Mouse (Mus musculus) limb, embryonic 10.5 days (tissue): ENCODE results near the gene Dennd5a. TPM values are rescaled to one million over a fixed set of nuclear protein-coding genes. Genes with fewer than 3 reads are reported as not detected.

Experiments used
- DNase-seq: peaks from one replicate; pipeline ENCODE4 v3.0.0-alpha.2; 2017; ENCODE audit warnings: low spot score
- H3K27ac ChIP-seq: fragments of 300-500 bp; sonication (generic); 2 replicates; pipeline ENCODE4 v1.5.1; 2016; ENCODE audit warnings: mild to moderate bottlenecking
- H3K27me3 ChIP-seq: fragments of 300-500 bp; sonication (generic); 2 replicates; pipeline ENCODE4 v1.6.1; 2016; ENCODE audit warnings: low read depth, mild to moderate bottlenecking; ENCODE audit not compliant: poor library complexity, severe bottlenecking
- H3K36me3 ChIP-seq: fragments of 300-500 bp; sonication (generic); 2 replicates; pipeline ENCODE4 v1.6.1; 2016; ENCODE audit warnings: mild to moderate bottlenecking, moderate library complexity
- H3K4me1 ChIP-seq: fragments of 300-500 bp; sonication (generic); 2 replicates; pipeline ENCODE4 v1.6.1; 2016
- H3K4me3 ChIP-seq: fragments of 300-500 bp; sonication (generic); 2 replicates; pipeline ENCODE4 v1.5.1; 2016; ENCODE audit warnings: mild to moderate bottlenecking, moderate library complexity
- H3K9me3 ChIP-seq: fragments of 300-500 bp; sonication (generic); replicated peaks from 2 replicates; pipeline ENCODE4 v1.6.1; 2016; ENCODE audit warnings: mild to moderate bottlenecking
- WGBS: fragments of 180-500 bp; shearing (Covaris S2); methylation state at CpG from one replicate; pipeline ENCODE4 v1.1.7; 2016; 5-methylcytosine and 5-hydroxymethylcytosine counted together
- polyA plus RNA-seq: library from polyadenylated mRNA; unstranded; fragments of >200 nt; fragmentation: Nextera tagmentation; extraction: Ambion mirVana; gene quantifications from 2 replicates; pipeline ENCODE4 v1.2.1, GENCODE M21; 2016

The Dennd5a gene
- polyA plus RNA-seq, 1 experiment from 2014 or later, result 30.0 TPM

DNA sequence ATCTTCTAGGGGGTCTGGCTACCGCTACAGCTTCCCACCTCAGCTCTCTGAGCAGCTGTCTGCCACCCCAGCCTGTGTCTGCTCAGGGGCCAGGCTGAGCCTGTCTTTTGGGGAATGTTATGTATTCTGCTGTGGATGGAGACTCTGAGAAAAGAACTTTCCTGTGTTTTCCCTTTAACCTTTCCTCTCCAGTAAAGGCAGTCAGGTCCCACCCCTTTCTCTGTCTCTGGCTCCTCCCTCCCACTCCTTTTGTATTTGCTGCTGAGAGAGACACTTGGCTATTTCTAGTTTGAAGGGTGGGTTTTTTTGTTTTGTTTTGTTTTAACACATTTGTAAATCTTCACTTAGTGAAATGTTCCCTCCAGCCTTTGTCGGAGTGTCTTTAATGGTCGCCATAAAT, 93.6 kb downstream of the Dennd5a start:
- DNase-seq, result no peak
- H3K36me3 ChIP-seq, result no peaks in the 10 kb centered on the region
- H3K27ac ChIP-seq, result no peak overlapping the region
- H3K4me3 ChIP-seq, result no peak overlapping the region
- 55% methylated on average over 3 of the region's 3 CpGs for WGBS
- H3K4me1 ChIP-seq, result peaks cover 30% of the 10 kb centered on the region
- H3K27me3 ChIP-seq, result peaks cover 55% of the 10 kb centered on the region
- no peaks in the 10 kb centered on the region for H3K9me3 ChIP-seq

- Histone ChIP-seq H3K27ac (peak within 1 kb of the TSS; percentile 67), H3K36me3 (no peaks in the 10 kb centered on the region), H3K4me1 (peaks cover 30% of the 10 kb centered on the region), H3K9me3 (no peaks in the 10 kb centered on the region), H3K27me3 (peaks cover 55% of the 10 kb centered on the region), H3K4me3 (peak within 1 kb of the TSS; percentile 68)
- peak; percentile 69 for DNase-seq
- 1% methylated on average over 67 of the region's 69 CpGs for WGBS
Observed at GRCm38 (mm10) chr7:109865370-109866229, 94.7 kb downstream of the Dennd5a start, which contains the start of gene Scube2. Scube2 (minus strand) TSS chr7:109865679.

- Histone ChIP-seq H3K4me1 (peaks cover 29% of the 10 kb centered on the region), H3K9me3 (no peaks in the 10 kb centered on the region), H3K27ac (no peak overlapping the region), H3K36me3 (no peaks in the 10 kb centered on the region), H3K27me3 (peaks cover 55% of the 10 kb centered on the region), H3K4me3 (no peak overlapping the region)
- no peak for DNase-seq
- 37% methylated on average over 4 of the region's 4 CpGs for WGBS
Observed at GRCm38 (mm10) chr7:109863561-109863960, 96.7 kb downstream of the Dennd5a start.

DNA sequence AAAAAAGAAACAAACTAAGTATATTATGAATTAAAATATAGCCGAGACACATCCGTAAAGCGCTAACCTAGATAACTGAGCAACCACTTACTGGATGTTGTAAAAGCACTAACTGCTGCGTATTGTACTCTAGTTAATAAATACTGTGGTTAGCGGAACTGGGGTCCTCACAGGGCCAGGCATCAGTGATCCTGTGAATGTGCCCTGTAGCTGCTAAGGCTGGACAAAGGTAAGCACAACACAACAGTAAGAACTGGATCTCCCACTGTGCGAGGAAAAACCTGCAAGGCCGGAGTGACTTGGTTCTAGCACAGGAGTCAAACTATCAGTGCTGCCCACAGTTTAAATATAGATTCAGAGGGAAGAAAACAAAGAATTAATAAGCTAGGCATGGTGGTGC, 100.1 kb downstream of the Dennd5a start:
- H3K27me3 ChIP-seq, result peaks cover 29% of the 10 kb centered on the region

GRCm38 (mm10) chr7:109859354-109859753, 100.9 kb downstream of the Dennd5a start:
- WGBS, result 77% methylated on average over 6 of the region's 6 CpGs
- no peaks in the 10 kb centered on the region for H3K36me3 ChIP-seq
- no peak for DNase-seq

More for the DNA sequence above, 100.1 kb downstream of the Dennd5a start:
- Histone ChIP-seq H3K36me3 (no peaks in the 10 kb centered on the region), H3K27ac (no peak overlapping the region), H3K9me3 (no peaks in the 10 kb centered on the region), H3K4me3 (no peak overlapping the region), H3K4me1 (peaks cover 3% of the 10 kb centered on the region)
- no peak for DNase-seq
- 90% methylated on average over 7 of the region's 7 CpGs for WGBS

DNA sequence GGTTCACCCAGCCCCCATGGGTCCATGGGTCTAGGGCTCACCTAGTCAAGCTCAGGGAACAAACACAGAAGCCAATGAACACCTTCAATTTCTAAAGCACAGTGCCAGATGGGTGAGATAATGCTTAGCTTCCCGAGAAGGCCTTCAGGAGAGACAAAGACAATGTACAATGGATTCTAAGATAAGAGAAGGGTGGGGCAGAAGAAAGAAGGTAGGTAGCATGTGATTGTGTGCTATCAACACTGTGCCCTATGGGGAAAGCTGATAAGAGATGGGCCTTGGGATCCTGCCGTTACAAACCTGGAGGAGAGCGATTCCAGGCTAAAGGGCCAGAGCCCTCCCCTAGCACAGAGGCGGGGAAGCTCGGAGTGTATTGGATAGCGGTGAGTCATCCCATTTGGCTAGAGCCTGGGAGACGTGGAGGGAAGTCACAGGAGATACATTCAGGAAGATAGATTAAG, 107.5 kb downstream of the Dennd5a start:
- H3K4me3 ChIP-seq, result no peak overlapping the region
- no peak for DNase-seq
- peaks cover 6% of the 10 kb centered on the region; the same call in 1 of the 2 replicates for H3K27me3 ChIP-seq
- H3K36me3 ChIP-seq, result no peaks in the 10 kb centered on the region
- 37% methylated on average over 7 of the region's 7 CpGs for WGBS
- H3K27ac ChIP-seq, result no peak overlapping the region
- H3K9me3 ChIP-seq, result no peaks in the 10 kb centered on the region
- no peaks in the 10 kb centered on the region for H3K4me1 ChIP-seq

More at GRCm38 (mm10) chr7:109859354-109859753, 100.9 kb downstream of the Dennd5a start:
- Histone ChIP-seq H3K4me1 (no peaks in the 10 kb centered on the region), H3K4me3 (no peak overlapping the region), H3K27me3 (peaks cover 21% of the 10 kb centered on the region), H3K27ac (no peak overlapping the region), H3K9me3 (no peaks in the 10 kb centered on the region)

- H3K27me3 ChIP-seq, result peaks cover 6% of the 10 kb centered on the region; the same call in 1 of the 2 replicates
- H3K9me3 ChIP-seq, result no peaks in the 10 kb centered on the region
- no peak overlapping the region for H3K4me3 ChIP-seq
- H3K36me3 ChIP-seq, result no peaks in the 10 kb centered on the region
- DNase-seq, result no peak
- 84% methylated on average over 7 of the region's 7 CpGs for whole genome bisulfite sequencing
- H3K27ac ChIP-seq, result no peak overlapping the region
- H3K4me1 ChIP-seq, result no peaks in the 10 kb centered on the region
Observed at GRCm38 (mm10) chr7:109852017-109852416, 108.3 kb downstream of the Dennd5a start.

- no peaks in the 10 kb centered on the region for H3K36me3 ChIP-seq
- peaks cover 6% of the 10 kb centered on the region; the same call in 1 of the 2 replicates for H3K27me3 ChIP-seq
- no peaks in the 10 kb centered on the region for H3K4me1 ChIP-seq
- no peak overlapping the region for H3K27ac ChIP-seq
- DNase-seq, result no peak
- 77% methylated on average over 3 of the region's 3 CpGs for WGBS
- H3K4me3 ChIP-seq, result no peak overlapping the region
- no peaks in the 10 kb centered on the region for H3K9me3 ChIP-seq
Observed at GRCm38 (mm10) chr7:109850531-109850930, 109.7 kb downstream of the Dennd5a start.

GRCm38 (mm10) chr7:109849750-109850434, 110.4 kb downstream of the Dennd5a start:
- DNase-seq, result no peak
- no peaks in the 10 kb centered on the region for H3K4me1 ChIP-seq
- no peak overlapping the region for H3K4me3 ChIP-seq
- H3K36me3 ChIP-seq, result no peaks in the 10 kb centered on the region
- WGBS, result 77% methylated on average over 8 of the region's 8 CpGs
- no peak overlapping the region for H3K27ac ChIP-seq
- H3K27me3 ChIP-seq, result peaks cover 6% of the 10 kb centered on the region; the same call in 1 of the 2 replicates
- H3K9me3 ChIP-seq, result no peaks in the 10 kb centered on the region

- 37% methylated on average over 11 of the region's 11 CpGs for WGBS
- Histone ChIP-seq H3K27me3 (peaks cover 6% of the 10 kb centered on the region; the same call in 1 of the 2 replicates), H3K27ac (no peak overlapping the region), H3K4me3 (no peak overlapping the region), H3K9me3 (no peaks in the 10 kb centered on the region), H3K4me1 (no peaks in the 10 kb centered on the region), H3K36me3 (no peaks in the 10 kb centered on the region)
- DNase-seq, result no peak
Observed at GRCm38 (mm10) chr7:109848867-109849733, 111.2 kb downstream of the Dennd5a start.

- Histone ChIP-seq H3K27me3 (no peaks in the 10 kb centered on the region), H3K36me3 (no peaks in the 10 kb centered on the region), H3K4me1 (no peaks in the 10 kb centered on the region), H3K27ac (no peak overlapping the region), H3K4me3 (no peak overlapping the region), H3K9me3 (no peaks in the 10 kb centered on the region)
- WGBS, result 93% methylated on average over 6 of the region's 6 CpGs
- no peak for DNase-seq
Observed at GRCm38 (mm10) chr7:109844100-109844499, 116.2 kb downstream of the Dennd5a start.
